Mouse (Mus musculus): Measurements from ENCODE around the gene Zbtb4.

GRCm38 (mm10) chr11:69828832-69829231 lies 63.1 kb downstream of the Zbtb4 start:
- TF ChIP-seq CTCF (conservative IDR thresholded peaks at IDR 0.05; ENCODE audit: low read length) (no peak), NANOG (IDR thresholded peaks at IDR 0.05; ENCODE audit: borderline replicate concordance, low read length) (no peak), POU5F1 (IDR thresholded peaks at IDR 0.05; ENCODE audit: borderline replicate concordance, low read length) (no peak)
